Mouse (Mus musculus) thymus, postnatal 4 days (tissue): Measurements from ENCODE around the gene Mr1.

Experiments
- DNase-seq: peaks from one replicate; pipeline ENCODE4 v3.0.0; 2021

The Mr1 gene

DNA sequence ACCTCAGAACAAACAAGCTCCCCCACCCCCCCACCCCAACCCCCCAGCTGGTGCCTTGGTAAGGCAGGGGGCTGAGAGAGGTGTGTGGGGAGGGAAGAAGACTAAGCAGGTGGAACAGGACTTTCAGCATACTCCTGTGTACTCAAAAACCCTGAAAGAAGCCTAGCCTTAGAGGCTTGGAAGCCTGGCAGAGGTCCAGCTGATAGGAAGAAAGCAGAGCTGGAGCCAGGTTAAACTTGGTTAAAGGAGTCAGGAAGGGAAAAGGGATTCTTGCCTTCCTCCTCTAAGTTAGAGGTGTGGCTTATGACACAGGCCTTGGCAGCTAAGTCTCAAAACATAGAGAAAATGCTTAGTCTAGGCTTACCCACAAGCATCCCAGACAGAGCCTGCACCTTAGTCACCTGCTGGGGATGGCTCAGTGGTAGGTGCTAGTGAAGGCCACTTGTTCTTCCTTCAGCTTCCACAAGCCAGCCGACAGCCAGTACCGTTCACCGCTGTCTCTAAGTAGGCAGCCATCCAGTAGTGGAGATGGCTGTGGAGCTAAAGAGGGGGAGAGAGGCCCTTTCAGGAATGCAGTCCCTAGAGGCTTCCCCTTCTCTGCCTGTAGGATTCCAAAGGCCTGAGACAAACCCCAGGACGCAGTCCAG lies 53.3 kb downstream of the Mr1 start:
- no peak for DNase-seq

DNA sequence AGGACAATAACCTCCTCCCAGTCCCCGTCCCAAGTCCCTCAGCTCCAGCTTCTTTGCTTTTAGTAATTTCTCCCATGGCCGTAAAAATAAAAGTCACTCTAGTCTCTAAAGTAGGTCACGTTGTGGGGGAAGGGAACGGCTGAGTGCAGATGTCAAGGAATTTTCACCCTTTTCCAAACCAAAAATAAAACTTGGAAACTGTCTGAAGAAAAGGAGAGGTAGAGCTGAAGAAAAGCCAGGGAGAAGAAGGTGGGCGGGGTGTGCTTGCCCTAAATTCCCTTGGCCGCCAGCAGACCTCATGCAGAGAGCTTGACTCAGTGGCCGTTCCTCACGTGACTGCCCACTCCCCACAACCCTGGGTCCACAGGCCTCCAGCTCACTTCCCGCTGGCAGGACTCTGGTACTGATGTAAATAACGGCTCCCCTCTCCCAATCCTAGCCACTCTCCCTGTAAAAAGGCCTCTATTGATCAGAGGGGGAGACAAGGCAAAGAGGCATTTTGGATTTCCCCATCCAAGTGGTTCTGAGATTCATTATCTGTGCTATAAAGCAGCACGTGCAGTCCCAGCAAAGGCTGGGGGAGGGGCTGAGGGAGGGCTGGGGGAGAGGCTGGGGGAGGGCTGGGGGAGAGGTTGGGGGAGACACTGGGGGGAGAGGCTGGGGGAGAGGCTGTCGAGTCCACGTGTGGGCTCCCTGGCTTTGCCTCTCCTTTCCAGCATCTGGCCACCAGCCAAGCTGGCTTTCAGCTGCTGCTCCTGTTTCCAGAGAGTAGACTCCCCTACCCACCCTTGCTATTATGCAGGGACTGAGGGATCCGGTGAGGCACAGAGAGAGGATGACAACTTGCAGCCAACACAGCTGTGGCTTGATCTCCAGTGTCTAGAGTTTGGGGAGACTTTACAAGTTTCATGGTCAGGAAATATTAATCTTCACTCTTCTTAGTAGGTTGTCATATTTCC lies 54.5 kb downstream of the Mr1 start:
- DNase-seq = peak; percentile 59

DNA sequence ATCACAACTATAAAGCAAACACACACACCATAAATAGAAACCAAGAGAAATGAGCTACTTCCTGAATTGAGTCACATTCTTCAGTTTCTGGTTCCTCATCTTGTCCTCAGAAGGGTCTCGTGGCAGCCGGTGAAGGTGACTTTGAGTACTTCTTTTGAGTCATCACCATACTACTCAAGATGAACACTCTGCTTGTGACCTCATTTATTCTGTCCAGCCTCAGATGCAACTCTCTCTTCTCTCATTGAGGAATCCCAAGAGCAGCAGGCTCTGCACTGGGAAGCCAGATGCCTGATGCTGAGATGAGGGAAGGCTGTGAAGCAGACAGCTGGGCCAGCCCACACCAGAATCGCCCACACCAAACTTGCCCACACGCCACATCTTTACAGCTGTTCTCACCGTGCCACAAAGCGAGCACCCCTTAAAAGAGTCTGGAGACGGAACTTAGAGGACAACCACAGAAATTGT lies 55.2 kb downstream of the Mr1 start:
- DNase-seq = peak; percentile 45

DNA sequence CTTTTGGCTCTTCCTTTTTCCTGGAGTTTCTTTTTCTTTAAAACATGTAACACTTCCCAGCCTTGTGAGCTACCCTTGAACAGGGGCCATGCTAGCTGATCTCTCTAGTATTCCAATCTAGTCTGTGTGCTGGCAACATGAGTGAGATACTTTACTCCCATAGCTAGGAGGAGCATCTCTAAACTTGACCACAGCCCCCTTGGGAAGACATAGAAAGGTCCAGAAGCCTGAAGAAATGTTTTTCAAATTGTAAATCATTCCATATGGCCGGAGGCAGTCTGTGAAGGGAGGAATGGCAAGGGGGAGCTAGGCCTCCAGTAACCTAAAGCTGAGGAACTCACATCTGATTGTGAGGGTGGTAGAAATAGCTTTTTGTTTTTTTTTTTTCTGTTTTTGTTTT lies 55.9 kb downstream of the Mr1 start:
- no peak for DNase-seq

DNA sequence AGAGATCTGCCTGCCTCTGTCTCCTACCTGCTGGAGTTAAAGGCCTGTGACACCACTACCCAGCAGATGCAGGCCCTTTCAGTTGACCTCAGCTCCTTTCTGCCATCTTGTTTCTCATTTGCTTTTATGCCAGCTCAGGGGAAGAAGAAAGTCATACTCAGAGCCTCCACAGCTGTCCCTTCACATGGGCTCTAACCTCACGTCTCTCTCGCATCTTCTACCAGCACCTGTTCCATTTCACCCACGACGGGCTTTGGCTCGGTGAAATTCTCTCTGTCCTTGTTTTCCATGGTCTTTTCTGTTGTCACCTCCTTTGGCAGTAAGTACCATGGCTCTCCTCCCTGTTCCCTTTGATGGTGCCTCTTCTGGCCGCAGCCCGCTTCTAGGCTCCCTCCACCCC lies 56.3 kb downstream of the Mr1 start:
- no peak for DNase-seq

DNA sequence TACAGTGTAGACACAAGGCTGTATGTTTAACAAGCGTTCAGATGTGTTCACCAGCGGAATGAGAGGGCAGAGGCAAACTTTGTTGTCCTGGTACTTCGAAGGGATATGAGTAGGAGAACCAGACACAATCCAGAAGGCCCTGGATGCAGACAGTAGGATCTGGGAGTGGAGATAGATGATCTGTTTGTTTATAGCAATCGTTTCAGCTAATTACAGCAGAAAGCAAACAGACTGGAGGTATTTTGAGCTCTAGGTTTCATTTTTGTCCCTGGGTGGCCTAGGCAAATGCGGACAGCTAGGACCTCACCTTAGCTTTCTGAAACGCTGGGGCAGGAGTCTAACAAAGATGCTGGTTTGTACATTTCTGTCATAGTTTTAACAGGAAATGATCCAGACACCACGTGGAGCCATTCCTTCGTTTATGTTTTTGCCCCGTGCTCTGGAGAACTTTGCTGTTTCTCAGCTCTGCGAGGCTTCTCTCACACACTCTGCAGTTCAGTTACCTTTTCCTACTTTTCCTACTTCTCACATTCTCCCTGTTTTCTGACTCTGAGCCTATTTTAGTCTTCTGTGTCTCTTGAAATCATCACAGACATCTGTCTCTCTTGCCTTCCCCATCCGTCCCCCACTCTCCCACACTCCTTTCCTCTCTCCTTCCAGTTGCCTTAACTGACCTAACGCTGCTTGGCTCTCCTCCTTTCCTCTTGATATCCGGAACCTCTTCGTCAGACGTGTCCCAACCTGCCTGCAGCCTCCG lies 57.6 kb downstream of the Mr1 start:
- no peak for DNase-seq

DNA sequence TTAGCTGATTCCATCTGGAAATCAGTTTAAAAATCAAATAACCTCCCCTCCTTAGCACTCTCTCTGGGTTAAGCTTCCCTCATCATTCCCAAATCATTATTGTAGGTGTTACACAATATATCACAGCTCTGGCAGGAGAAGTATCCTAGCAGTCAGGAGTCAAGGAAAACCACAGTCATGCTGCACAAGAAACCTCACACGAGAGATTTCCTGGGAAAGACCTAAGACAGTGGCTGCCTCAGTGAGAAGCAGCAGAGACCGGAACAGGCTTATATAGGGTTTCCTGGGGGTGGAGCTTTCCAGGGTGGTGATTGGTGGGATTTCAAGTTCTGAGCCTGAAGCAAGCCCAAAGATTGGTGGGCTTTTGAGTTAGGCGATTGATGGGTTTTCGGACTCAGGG lies 58.6 kb downstream of the Mr1 start:
- no peak for DNase-seq

DNA sequence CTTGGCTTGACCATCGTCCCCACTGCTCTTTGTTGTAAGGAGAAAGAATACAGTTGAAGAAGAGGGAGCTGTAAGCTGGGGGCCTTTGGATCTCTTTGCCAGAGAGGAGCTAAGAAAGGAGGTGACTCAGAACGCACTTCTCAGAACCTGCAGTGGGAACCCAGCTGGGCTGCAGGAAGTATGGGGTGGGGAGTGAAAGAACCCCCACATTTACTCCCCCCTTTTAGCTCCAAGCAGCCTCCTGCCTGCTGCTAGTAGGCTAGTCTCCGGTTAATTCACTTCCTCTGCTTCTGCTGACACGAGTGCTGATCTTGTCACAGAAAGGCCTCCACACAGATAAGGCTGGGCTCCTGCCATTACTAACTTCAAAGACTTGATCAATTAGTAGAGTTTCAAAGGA lies 59.7 kb downstream of the Mr1 start:
- DNase-seq = peak; percentile 50

DNA sequence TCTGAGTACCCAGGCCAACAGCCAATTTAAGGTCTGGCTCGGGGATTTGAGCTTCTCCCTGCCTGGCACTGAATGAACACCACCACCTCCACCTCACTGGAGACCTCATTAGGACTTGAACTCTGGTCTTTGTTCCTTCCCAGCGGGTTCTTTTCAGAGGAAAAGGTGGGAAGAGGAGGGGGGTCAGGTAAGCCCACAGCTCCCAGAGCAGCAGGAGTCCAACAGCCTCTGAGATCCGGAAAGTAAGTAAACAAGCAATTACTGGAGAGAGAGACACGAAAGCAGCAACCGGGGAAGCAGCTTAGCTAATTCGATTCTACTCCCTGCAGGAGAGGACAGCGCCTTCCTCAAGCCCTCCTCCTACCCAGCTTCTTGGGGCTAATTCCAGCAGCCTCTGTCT lies 60.2 kb downstream of the Mr1 start:
- DNase-seq = peak; percentile 36

DNA sequence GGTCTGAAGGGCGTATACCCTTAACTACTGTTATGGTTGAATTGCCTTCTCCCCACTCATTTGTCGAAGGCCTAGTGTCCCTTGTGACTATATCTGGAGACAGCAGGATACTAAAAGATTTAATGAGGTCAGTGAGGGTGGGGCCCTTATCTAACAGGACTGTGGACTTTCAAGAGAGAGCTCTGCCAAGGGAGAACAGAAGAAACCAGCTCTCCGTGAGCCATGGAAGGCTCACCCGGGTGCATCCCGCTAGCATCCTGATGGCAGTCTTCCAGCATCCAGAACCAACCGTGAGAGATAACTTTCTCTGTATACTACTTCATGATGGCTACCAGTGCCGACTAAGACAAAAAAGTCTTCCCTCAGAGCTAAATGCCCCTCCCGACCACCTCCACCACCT lies 61.8 kb downstream of the Mr1 start:
- peak; percentile 29 for DNase-seq

DNA sequence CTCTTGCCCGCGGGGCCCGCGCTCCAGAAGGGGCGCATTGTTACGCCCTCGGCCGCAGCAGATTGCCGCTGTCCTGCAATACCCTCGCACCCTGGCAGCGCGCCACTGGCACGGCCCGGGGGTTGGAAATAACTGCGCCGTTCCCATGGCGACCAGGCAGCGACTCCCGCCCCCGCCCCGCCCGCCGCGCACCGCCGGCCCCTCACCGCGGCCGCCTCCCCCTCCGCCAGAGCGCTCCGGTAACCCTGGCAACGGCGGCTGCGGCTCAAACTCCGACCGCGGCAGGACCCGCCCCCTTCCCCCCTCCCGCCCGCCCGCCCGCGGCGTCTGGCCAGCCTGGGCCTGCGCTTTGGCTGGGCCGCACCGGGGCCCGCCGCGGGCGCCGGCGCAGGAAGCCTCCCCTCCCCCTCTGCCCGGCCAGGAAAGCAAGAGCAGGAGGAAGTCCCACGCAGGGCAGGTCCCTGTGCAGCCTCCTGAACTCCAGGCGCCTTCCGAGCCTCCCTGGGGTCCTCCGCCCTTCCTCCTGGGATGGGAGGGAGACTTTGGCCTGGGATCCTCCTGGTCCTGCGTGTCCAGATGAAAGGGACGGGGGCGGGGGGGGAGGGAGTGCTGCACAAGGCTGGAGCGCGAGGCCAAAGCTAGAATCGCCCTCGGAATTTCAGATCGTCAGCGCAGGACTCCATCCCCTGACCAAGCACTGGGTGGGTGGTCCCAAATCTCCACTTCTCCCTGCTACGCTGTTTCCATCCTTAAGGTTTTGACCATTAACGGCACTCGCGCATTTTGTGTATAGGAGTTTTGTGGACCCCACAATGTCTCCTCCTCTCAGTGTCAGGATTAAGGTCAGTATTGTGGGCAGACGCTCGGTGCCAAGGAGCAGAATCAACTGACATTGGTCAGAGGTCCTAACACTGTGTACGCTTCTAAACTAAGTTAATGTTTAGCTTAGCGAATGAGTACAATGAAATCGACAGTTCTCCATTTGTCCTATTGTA lies 63.0 kb downstream of the Mr1 start:
- peak; percentile 90 for DNase-seq

DNA sequence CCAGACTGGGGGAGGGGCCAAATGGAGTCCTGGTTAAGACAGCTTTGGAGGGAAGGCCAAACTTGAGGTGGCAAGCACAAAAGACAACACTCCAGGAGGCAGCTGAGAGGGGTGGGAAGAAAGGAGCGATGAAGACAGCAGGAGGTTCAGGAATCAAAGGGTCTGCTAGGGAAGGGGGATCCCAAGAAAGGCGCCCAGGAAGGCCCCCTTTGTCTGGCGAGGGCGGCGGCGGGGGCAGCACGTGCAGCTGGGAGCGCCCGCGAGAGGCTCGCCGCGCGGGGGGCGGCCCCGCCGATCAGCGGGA lies 63.7 kb downstream of the Mr1 start:
- peak; percentile 82 for DNase-seq

DNA sequence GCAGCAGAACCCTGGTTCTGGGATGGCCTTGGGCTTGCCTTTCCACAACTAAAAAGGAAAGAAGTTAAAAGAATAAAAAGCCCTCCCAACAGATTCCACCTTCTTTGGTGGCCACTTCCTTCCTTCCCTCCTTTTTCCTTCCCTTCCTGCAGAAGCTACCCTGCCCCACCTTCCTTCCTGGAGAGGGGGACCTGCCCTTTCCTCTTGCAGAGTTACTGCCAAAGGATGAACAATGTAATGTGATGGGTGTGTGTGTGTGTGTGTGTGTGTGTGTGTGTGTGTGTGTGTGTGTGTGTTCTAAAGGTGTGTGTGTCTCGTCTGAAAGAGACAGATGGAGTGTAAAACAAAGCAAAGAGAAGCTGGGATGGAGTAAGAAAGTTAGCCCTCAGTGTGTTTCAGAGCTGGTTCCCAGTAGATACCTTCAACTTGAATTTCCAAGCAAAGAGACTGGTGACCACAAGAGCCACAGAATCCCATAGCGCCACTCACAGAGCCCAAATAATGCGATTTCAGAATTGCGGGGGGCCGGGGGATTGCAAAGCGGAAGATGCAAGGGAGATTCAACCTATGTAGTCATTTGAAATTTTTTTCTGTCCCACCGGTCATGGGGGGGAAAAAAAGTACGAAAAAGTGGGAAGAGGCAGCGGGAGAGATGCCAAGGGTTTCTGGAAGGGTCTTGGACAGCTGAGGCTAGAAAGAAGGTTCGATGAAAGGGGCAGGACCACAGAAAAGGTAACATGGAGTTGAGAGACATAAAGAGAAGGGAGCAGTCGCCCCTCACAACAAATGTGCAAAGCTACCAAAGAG lies 64.3 kb downstream of the Mr1 start:
- DNase-seq = peak; percentile 37

DNA sequence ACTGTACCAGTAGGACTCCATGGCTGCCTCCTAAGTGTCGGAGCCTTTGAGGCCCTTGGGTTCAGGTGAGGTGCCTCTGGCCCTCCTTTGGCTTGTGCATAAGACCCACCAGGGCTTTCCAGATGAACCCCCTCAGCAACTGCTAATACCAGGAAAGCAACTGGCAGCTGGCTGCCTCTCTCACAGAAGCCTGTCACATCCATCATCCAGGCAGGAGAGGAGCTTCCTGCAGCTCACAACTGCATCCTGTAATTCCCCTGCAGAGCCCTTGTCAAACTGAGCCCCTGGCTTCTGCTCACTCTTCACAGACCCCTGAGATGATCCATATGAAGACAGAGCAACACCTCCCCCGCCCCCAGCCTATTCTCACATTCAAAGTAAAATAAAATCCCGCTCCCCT lies 68.9 kb downstream of the Mr1 start:
- DNase-seq = no peak
